In genomic region chr8:120511737-120512136, GRCm38 (mm10) we compare ENCODE assay signal across 13 mouse cellular contexts.
DNase-seq lines count a peak whose midpoint lies in the region; ATAC-seq and TF ChIP-seq lines count a peak whose summit lies in the region.
"Had no signal": no experiment of that assay in that cellular context is flagged by ENCODE, and none has a peak within 500 bp of the region (broad histone marks: within the 10 kb centered on the region; RNA-seq: fewer than 3 reads in every experiment).

No protein-coding gene starts in this region.

- DNase-seq in heart, postnatal 36 days = no peak
- no peak for DNase-seq in embryonic facial prominence, embryonic 11.5 days (ENCODE audit: low spot score)
- DNase-seq in hindbrain, embryonic 10.5 days (ENCODE audit: low spot score) = no peak
- DNase-seq in lung, postnatal 0 days (ENCODE audit: low spot score) = no peak
- no peak for DNase-seq in layer of hippocampus, postnatal 10 days (ENCODE audit: low spot score in 2 of 2)
- DNase-seq in gastrocnemius, postnatal 25 days = no peak
- DNase-seq: cerebellum, postnatal 36 days; liver, postnatal 0 days; spleen, adult 18-20 months had no signal

- H3K4me3 ChIP-seq in heart, embryonic 16.5 days (ENCODE audit: low read length) = no peak overlapping the region
- H3K4me3 ChIP-seq in embryonic facial prominence, embryonic 11.5 days (ENCODE audit: low read depth, low read length) = no peak overlapping the region
- 0 out of 2 replicates have a peak overlapping the region, but pooled peaks have one; percentile 9 for H3K4me3 ChIP-seq in hindbrain, embryonic 10.5 days
- no peak overlapping the region for H3K4me3 ChIP-seq in midbrain, embryonic 13.5 days (replicated peaks)
- no peak overlapping the region for H3K4me3 ChIP-seq in lung, postnatal 0 days (ENCODE audit: low read depth, low read length)

- TF ChIP-seq EP300 in lung, postnatal 0 days (IDR thresholded peaks at IDR 0.05) = no peak

- no peak for TF ChIP-seq CTCF in lung, postnatal 0 days (IDR thresholded peaks at IDR 0.05)

- H3K9ac ChIP-seq in heart, embryonic 16.5 days (ENCODE audit: low read length) = peak overlapping the region; percentile 49
- H3K9ac ChIP-seq in embryonic facial prominence, embryonic 11.5 days (replicated peaks; ENCODE audit: low read length) = 0 out of 2 replicates have a peak overlapping the region, but pooled peaks have one; percentile 13
- H3K9ac ChIP-seq in midbrain, embryonic 13.5 days (replicated peaks) = peak overlapping the region; percentile 37
- H3K9ac ChIP-seq in lung, postnatal 0 days (replicated peaks; ENCODE audit: low read depth) = no peak overlapping the region
- H3K9ac ChIP-seq: liver, postnatal 0 days had no signal

- H3K4me1 ChIP-seq in heart, embryonic 16.5 days (ENCODE audit: control insufficient read depth, insufficient read depth, low read length) = peaks cover 66% of the 10 kb centered on the region
- peaks cover 52% of the 10 kb centered on the region for H3K4me1 ChIP-seq in embryonic facial prominence, embryonic 11.5 days (ENCODE audit: control insufficient read depth, insufficient read depth, low read length)
- peaks cover 100% of the 10 kb centered on the region for H3K4me1 ChIP-seq in hindbrain, embryonic 10.5 days (replicated peaks)
- H3K4me1 ChIP-seq in midbrain, embryonic 13.5 days (replicated peaks) = peaks cover 100% of the 10 kb centered on the region
- peaks cover 21% of the 10 kb centered on the region; the same call in 1 of the 2 replicates for H3K4me1 ChIP-seq in lung, postnatal 0 days (ENCODE audit: insufficient read depth, low read depth, low read length)

- no peak for ATAC-seq in heart, embryonic 16.5 days (replicated peaks; ENCODE audit: extremely low read depth, insufficient read depth, low FRiP score)
- ATAC-seq in embryonic facial prominence, embryonic 11.5 days (replicated peaks; ENCODE audit: insufficient number of reproducible peaks, low FRiP score, low TSS enrichment, low read depth) = no peak
- no peak for ATAC-seq in midbrain, embryonic 13.5 days
- ATAC-seq in lung, postnatal 0 days = no peak
- ATAC-seq: activated CD4-positive, CD25-positive, alpha-beta regulatory T cell, adult 4 months; liver, postnatal 0 days had no signal

- H3K36me3 ChIP-seq in heart, embryonic 16.5 days (ENCODE audit: control insufficient read depth, insufficient read depth) = no peaks in the 10 kb centered on the region
- H3K36me3 ChIP-seq in embryonic facial prominence, embryonic 11.5 days (replicated peaks; ENCODE audit: control insufficient read depth, insufficient read depth, low read depth, low read length) = no peaks in the 10 kb centered on the region
- H3K36me3 ChIP-seq in hindbrain, embryonic 10.5 days = no peaks in the 10 kb centered on the region
- no peaks in the 10 kb centered on the region for H3K36me3 ChIP-seq in midbrain, embryonic 13.5 days
- no peaks in the 10 kb centered on the region for H3K36me3 ChIP-seq in lung, postnatal 0 days (ENCODE audit: insufficient read depth, low read length)

- intact Hi-C loops in heart, postnatal 36 days (cut with DNase I) = no loop called here

- no peaks in the 10 kb centered on the region for H3K9me3 ChIP-seq in heart, embryonic 16.5 days (replicated peaks; ENCODE audit: control insufficient read depth, low read length)
- H3K9me3 ChIP-seq in embryonic facial prominence, embryonic 11.5 days (replicated peaks; ENCODE audit: control insufficient read depth, low read length) = no peaks in the 10 kb centered on the region
- no peaks in the 10 kb centered on the region for H3K9me3 ChIP-seq in hindbrain, embryonic 10.5 days
- H3K9me3 ChIP-seq in midbrain, embryonic 13.5 days = no peaks in the 10 kb centered on the region
- H3K9me3 ChIP-seq in lung, postnatal 0 days (ENCODE audit: low read length) = no peaks in the 10 kb centered on the region

- H3K27me3 ChIP-seq in heart, embryonic 16.5 days (ENCODE audit: control insufficient read depth, insufficient read depth, low read length) = no peaks in the 10 kb centered on the region
- H3K27me3 ChIP-seq in embryonic facial prominence, embryonic 11.5 days (ENCODE audit: control insufficient read depth, insufficient read depth, low read length) = no peaks in the 10 kb centered on the region
- H3K27me3 ChIP-seq in hindbrain, embryonic 10.5 days (ENCODE audit: insufficient read depth, poor library complexity, severe bottlenecking) = peaks cover 85% of the 10 kb centered on the region
- no peaks in the 10 kb centered on the region for H3K27me3 ChIP-seq in midbrain, embryonic 13.5 days
- no peaks in the 10 kb centered on the region for H3K27me3 ChIP-seq in lung, postnatal 0 days (replicated peaks; ENCODE audit: insufficient read depth, low read length)
- H3K27me3 ChIP-seq: CH12.LX had no signal

- peak overlapping the region; percentile 78 for H3K27ac ChIP-seq in heart, embryonic 16.5 days (ENCODE audit: low read length)
- H3K27ac ChIP-seq in embryonic facial prominence, embryonic 11.5 days (replicated peaks; ENCODE audit: low read depth, low read length) = no peak overlapping the region
- H3K27ac ChIP-seq in hindbrain, embryonic 10.5 days = peak overlapping the region; percentile 57
- H3K27ac ChIP-seq in midbrain, embryonic 13.5 days = peak overlapping the region; percentile 94
- H3K27ac ChIP-seq in lung, postnatal 0 days (ENCODE audit: low read length) = no peak overlapping the region

- WGBS in heart, embryonic 16.5 days = 36% methylated on average over 8 of the region's 8 CpGs
- WGBS in embryonic facial prominence, embryonic 11.5 days = 26% methylated on average over 8 of the region's 8 CpGs
- WGBS in hindbrain, embryonic 10.5 days = 33% methylated on average over 8 of the region's 8 CpGs
- 37% methylated on average over 8 of the region's 8 CpGs for WGBS in midbrain, embryonic 13.5 days
- WGBS in lung, postnatal 0 days = 51% methylated on average over 8 of the region's 8 CpGs

- H3K4me2 ChIP-seq in heart, embryonic 16.5 days (ENCODE audit: low read depth, low read length) = no peak overlapping the region
- H3K4me2 ChIP-seq in embryonic facial prominence, embryonic 11.5 days (ENCODE audit: low read depth, low read length) = no peak overlapping the region
- peak overlapping the region; percentile 23 for H3K4me2 ChIP-seq in midbrain, embryonic 13.5 days (replicated peaks)
- H3K4me2 ChIP-seq in lung, postnatal 0 days (replicated peaks; ENCODE audit: low read depth, low read length) = no peak overlapping the region

Comparison
In these comparisons a context has a peak if more than half of its experiments do, and no peak if none do; other contexts are left out.
1. H3K27ac ChIP-seq: peak in heart, embryonic 16.5 days (single experiment), hindbrain, embryonic 10.5 days (single experiment) and midbrain, embryonic 13.5 days (single experiment); none in embryonic facial prominence, embryonic 11.5 days (single experiment) and lung, postnatal 0 days (single experiment).